Mouse (Mus musculus) mesoderm, embryonic 11.5 days (tissue): ENCODE results near the gene Dolk.

Experiments
- DNase-seq: peaks from one replicate; pipeline ENCODE4 v3.0.0-alpha.2; 2012; ENCODE audit warnings: low read depth, low spot score

Gene Dolk

GRCm38 (mm10) chr2:30286192-30287026, at the start of gene Dolk, which contains the start of gene Nup188:
TSS of gene Dolk (minus strand) at chr2:30286334.
TSS of gene Nup188 (plus strand) at chr2:30286397.
- DNase-seq = peak; percentile 97

DNA sequence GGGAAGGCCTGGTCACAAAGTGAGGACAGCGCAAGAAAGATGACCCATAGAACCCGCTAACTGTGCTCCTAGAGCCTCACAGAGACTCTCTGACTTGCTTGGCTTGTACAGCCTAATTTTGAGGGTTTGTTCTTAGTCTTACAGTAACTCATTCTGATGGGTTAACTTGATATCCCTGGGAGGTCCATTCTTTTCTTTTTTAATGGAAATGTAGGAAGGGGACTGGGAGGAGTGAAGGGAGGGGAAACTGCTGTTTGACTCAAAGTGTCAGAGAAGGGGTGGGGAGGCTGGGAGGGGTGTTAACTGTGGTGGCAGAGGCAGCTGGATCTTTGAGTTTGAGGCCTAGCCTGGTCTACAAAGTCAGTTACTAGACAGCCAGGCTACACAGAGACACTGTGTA, 49.2 kb upstream of the Dolk start:
- DNase-seq = no peak

DNA sequence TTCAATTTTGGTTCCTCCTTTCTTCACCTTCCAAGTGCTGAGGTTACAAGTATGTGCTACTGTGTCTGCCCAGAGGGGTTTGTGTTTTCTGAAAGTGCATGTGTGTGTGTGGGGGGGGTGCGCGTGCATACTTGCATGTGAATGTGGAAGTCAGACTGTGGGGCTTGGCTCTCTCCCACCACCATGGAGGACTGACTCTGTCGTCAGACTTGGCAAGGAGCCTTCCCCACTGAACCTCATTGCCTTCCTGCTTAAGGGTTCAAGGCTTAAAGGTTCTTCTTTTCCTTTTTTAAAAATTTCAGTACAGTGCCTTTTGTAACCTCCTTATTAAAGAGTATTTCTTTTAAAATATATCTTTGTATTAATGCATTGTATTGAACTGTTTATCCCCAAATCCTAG, 42.7 kb upstream of the Dolk start:
- DNase-seq = no peak

GRCm38 (mm10) chr2:30327276-30327675, 41.1 kb upstream of the Dolk start:
- DNase-seq = no peak

GRCm38 (mm10) chr2:30325296-30325695, 39.2 kb upstream of the Dolk start:
- no peak for DNase-seq

DNA sequence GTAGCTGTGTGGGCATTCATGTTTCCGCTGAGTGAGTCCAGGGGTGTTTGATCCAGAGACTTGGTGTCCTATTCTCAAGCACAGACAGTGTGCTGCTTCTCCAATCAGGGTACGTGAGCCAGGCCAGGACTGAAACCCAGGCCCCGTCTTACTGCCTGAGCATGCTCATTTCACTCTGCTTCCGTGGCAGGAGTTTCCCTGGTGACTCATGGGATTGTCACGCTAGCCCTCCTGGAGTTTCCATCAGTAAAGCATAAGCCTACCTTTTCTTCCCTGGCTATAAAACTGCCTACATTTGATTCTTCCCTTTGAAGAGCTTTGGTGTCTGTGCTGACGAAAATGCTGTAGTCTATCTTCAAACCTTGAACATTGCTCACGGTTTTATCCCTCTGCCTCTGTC, 37.0 kb upstream of the Dolk start:
- no peak for DNase-seq

DNA sequence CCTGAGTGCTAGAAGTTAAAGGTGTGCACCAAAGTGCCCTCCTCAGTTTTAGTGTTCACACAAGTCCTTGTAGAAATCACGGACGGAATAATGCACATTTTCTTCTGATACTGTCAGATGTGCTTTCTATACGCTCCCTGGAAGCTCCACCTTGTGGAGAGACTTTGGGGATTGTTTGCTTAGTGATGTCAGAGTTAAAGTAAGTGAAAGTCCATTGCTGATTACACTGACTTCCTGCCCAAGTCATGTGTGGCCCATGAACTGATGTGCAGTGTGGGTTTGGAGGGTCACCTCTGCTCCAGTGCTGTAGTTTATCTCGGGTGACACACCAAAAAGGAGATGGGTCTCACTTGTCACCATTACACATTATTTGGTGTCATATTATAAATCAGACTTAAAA, 33.1 kb upstream of the Dolk start:
- DNase-seq = no peak

DNA sequence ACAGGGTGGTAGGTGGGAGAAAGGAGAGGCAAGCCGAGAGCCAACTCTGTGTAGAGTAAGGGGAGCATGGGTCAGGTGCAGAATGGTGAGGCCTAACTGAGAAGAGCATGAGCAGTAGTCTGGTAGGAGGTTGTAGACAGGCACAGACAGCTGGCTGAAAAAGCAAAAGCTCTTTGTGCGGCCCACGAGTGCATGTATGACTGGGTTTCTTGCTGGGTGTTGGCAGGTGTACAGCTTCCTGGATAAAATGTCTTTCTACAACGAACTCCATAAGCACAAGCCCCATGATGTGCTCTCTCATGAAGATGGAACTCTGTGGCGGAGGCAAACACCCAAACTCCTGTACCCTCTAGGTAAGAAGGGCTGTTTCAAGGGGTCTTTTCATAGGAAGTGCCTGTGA, 30.8 kb upstream of the Dolk start:
- no peak for DNase-seq

- peak; percentile 4 for DNase-seq
These were observed 30.0 kb upstream of the Dolk start for GRCm38 (mm10) chr2:30316136-30316535.

DNA sequence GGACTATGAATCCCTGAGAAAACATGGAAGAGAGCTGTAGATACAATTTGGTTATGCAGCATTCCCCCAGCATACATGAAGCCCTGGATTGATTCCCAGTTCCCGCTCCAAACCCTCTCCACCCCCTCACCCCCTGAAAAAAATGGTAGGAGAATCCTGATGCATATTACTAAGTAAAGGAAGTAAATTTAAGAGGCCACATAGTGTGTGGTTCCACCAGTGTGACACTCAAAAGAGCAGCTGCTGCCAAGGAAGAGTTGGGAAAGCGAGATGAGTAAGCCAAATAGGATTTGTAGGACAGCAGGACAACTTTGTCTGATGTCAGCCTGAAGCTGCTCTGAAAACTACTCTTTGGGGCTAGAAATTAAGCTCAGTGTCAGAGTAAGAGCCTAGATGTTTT, 25.3 kb upstream of the Dolk start:
- DNase-seq = no peak

DNA sequence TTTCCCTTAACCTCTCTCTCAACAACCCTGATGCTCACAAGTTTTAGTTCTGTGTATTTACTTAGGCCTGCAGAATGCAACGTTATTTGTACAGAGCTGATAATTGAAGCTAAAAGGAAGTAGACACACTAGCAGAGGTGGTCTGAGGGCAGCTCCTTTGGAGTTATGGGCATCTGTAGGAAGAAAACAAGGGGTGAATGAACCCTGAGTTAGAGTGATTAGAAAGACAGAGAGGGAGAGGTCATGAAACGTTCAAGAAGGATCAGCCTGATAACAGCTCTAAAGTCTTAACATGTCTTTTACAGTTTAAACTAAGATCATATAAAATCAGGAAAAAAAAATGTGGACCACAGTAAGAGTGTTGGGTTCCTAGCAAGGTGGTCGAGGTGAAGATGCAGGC, 23.2 kb upstream of the Dolk start:
- no peak for DNase-seq

- no peak for DNase-seq
These were observed 20.0 kb upstream of the Dolk start for GRCm38 (mm10) chr2:30306087-30306486.

- DNase-seq = no peak
These were observed 13.8 kb upstream of the Dolk start for GRCm38 (mm10) chr2:30299966-30300365.

DNA sequence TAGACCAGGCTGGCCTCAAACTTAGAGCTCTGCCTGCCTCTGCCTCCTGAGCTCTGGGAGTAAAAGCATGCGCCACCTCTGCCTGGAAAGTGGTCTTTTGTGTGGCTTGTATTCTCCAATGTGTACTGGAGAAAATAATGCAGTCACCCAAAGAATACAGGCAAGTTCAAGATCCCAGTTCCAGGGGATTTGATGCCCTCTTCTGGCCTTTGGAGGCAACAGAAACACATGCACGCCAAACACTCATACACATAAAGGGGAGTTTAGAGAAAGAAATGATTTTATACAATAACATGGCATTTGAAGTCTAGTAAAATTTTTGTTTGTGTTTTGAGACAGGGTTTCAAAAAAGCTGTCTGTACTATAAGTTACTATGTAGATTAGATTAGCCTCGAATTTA, 13.4 kb upstream of the Dolk start:
- no peak for DNase-seq

- DNase-seq = peak; percentile 32
These were observed 866 bp upstream of the Dolk start for GRCm38 (mm10) chr2:30287027-30287373.

GRCm38 (mm10) chr2:30285416-30286181, 535 bp downstream of the Dolk start:
- DNase-seq = no peak

- DNase-seq = no peak
These were observed 1.1 kb downstream of the Dolk start for GRCm38 (mm10) chr2:30285004-30285403.

- no peak for DNase-seq
These were observed 2.9 kb downstream of the Dolk start for GRCm38 (mm10) chr2:30283193-30283592.

GRCm38 (mm10) chr2:30281651-30282050, 4.5 kb downstream of the Dolk start:
- DNase-seq = no peak

- DNase-seq = no peak
These were observed 5.4 kb downstream of the Dolk start, which contains the start of gene Gm28038 for GRCm38 (mm10) chr2:30280743-30281142. TSS of gene Gm28038 (plus strand) at chr2:30281043.

DNA sequence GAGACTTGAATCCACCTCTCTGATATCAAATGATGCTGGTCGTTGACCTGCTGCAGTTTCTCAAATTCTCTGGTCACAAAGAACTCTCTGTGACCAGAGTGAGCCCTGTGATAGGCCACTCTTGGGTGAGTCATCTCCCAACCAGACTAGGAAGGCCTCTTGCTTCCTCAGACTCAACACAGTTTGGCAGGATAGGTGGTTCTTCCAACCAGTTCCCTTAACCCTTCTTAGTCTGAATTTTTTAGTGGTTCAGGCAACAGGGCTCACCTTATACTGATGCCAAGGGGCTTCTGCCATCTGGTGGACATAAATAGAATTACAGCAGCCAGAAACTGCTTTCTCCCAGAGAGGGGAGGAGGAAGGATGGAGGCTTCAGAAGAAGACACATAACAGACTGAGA, 16.0 kb downstream of the Dolk start:
- peak; percentile 69 for DNase-seq

DNA sequence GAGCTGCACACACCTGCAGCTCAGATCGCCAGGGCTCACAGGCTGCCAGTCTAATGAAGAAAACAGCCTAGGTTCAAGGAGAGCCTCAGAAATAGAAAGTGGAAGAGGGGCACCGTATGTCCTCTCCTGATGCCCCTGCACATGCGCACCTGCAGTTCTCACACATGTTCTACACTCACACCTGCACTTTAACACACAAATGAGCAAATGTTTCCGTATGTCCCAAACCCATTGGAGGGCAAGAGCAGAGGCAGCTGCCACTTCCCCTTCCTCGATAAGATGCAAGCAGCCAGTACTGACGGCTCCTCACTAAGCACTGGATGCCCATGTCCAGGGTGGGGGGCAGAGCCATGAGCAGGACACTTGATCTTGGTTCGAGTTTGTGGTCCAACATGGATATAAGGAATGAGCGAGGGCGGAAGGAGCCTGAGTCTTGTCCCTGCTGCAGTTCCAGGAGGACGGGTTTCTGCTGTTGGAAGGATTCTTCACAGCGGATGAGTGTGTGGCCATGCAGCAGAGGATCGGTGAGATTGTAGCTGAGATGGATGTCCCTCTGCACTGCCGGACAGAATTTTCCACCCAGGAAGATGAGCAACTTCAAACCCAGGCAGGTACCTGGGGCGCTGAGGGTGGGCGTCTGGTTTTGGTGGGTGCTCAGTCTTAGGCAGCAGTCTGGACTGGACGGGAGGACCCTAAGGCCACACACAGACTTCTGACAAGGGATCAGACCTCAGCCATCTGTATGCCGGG, 16.7 kb downstream of the Dolk start:
- no peak for DNase-seq
